Comparison of ENCODE assay signal across 23 mouse cellular contexts in the genomic region with DNA sequence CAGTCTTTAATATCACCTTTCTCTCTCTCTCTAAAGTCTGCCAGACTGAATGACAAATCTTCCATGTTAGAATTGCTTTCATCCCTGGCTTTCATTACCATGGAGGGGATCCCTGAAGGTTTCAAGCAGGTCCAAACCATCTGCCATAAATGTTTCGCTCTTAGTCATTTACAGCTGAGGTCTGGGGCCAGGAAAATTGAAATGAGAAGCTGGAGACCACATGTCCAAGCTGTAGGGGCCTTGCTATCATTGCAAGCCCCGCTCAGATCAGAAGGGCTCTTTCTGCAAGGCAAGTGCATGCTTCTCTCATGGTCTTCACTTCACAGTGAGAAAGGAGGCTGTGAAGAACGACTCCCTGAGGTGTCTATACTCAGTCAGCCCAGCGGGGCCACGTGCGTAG. TPM values are rescaled to one million over a fixed set of nuclear protein-coding genes. Genes with fewer than 3 reads are reported as not detected.
DNase-seq lines count a peak whose midpoint lies in the region; ATAC-seq and TF ChIP-seq lines count a peak whose summit lies in the region.
"Had no signal": no experiment of that assay in that cellular context is flagged by ENCODE, and none has a peak within 500 bp of the region (broad histone marks: within the 10 kb centered on the region; RNA-seq: fewer than 3 reads in every experiment).

No protein-coding gene starts in this region.

- no peak for TF ChIP-seq POLR2A in cerebellum, adult 2 months (IDR thresholded peaks at IDR 0.05; ENCODE audit: borderline replicate concordance, insufficient read depth, low read length)

- no peaks in the 10 kb centered on the region for H3K27me3 ChIP-seq in cerebellum, adult 2 months (ENCODE audit: control insufficient read depth, insufficient read depth, low read length)
- no peaks in the 10 kb centered on the region for H3K27me3 ChIP-seq in heart, embryonic 12.5 days (replicated peaks)
- H3K27me3 ChIP-seq in limb, embryonic 12.5 days, result no peaks in the 10 kb centered on the region
- H3K27me3 ChIP-seq in limb, embryonic 10.5 days (ENCODE audit: low read depth, poor library complexity, severe bottlenecking), result no peaks in the 10 kb centered on the region
- no peaks in the 10 kb centered on the region for H3K27me3 ChIP-seq in hindbrain, postnatal 0 days (ENCODE audit: insufficient read depth, low read length)
- H3K27me3 ChIP-seq in intestine, postnatal 0 days (replicated peaks; ENCODE audit: control insufficient read depth, insufficient read depth, low read length), result no peaks in the 10 kb centered on the region
- H3K27me3 ChIP-seq: forebrain, embryonic 15.5 days; heart, embryonic 15.5 days had no signal

- 47% methylated on average over 6 of the region's 6 CpGs for WGBS in cerebellum, adult 2 months
- 87% methylated on average over 6 of the region's 6 CpGs for WGBS in heart, embryonic 12.5 days
- WGBS in limb, embryonic 12.5 days, result 73% methylated on average over 6 of the region's 6 CpGs
- WGBS in limb, embryonic 10.5 days, result 86% methylated on average over 6 of the region's 6 CpGs
- WGBS in hindbrain, postnatal 0 days, result 71% methylated on average over 6 of the region's 6 CpGs
- 90% methylated on average over 6 of the region's 6 CpGs for WGBS in intestine, postnatal 0 days

- no peak for TF ChIP-seq CTCF in cerebellum, adult 2 months (IDR thresholded peaks at IDR 0.05; ENCODE audit: borderline replicate concordance, insufficient read depth, low read depth, low read length)
- TF ChIP-seq CTCF in hindbrain, postnatal 0 days (IDR thresholded peaks at IDR 0.05; ENCODE audit: low read depth), result no peak
- TF ChIP-seq CTCF in intestine, postnatal 0 days (IDR thresholded peaks at IDR 0.05; ENCODE audit: low read depth), result no peak

- DNase-seq in cerebellum, adult 2 months, result peak in 1 of 2 experiments; percentile 43
- DNase-seq in cerebellum, postnatal 4 days (ENCODE audit: low spot score in 2 of 2), result no peak
- peak; percentile 78 for DNase-seq in heart, adult 11 months
- DNase-seq in limb, embryonic 10.5 days (ENCODE audit: low spot score), result no peak
- DNase-seq in hindbrain, postnatal 0 days (ENCODE audit: low spot score), result peak; percentile 21
- DNase-seq: adrenal gland, adult 8-10 months; adrenal gland, postnatal 36 days; B cell, adult 2 months; cerebellum, adult 9-10 months; gastrocnemius, postnatal 36 days; heart, adult 18-20 months; heart, postnatal 14 days; kidney, adult 11 months had no signal

- peaks cover 25% of the 10 kb centered on the region for H3K36me3 ChIP-seq in heart, embryonic 12.5 days
- H3K36me3 ChIP-seq in limb, embryonic 12.5 days, result peaks cover 24% of the 10 kb centered on the region
- H3K36me3 ChIP-seq in limb, embryonic 10.5 days, result no peaks in the 10 kb centered on the region; the same call in 1 of the 2 replicates
- no peaks in the 10 kb centered on the region for H3K36me3 ChIP-seq in hindbrain, postnatal 0 days (ENCODE audit: insufficient read depth, low read length)
- peaks cover 10% of the 10 kb centered on the region; the same call in 1 of the 2 replicates for H3K36me3 ChIP-seq in intestine, postnatal 0 days (ENCODE audit: control insufficient read depth, insufficient read depth)
- H3K36me3 ChIP-seq: forebrain, embryonic 15.5 days had no signal

- peaks cover 8% of the 10 kb centered on the region for H3K4me1 ChIP-seq in cerebellum, adult 2 months (ENCODE audit: control insufficient read depth, insufficient read depth, low read length)
- H3K4me1 ChIP-seq in heart, embryonic 12.5 days (replicated peaks), result no peaks in the 10 kb centered on the region
- peaks cover 6% of the 10 kb centered on the region; the same call in 1 of the 2 replicates for H3K4me1 ChIP-seq in limb, embryonic 12.5 days (replicated peaks)
- H3K4me1 ChIP-seq in limb, embryonic 10.5 days, result 0 out of 2 replicates have a peak, but pooled peaks cover 3% of the 10 kb centered on the region
- H3K4me1 ChIP-seq in hindbrain, postnatal 0 days (ENCODE audit: insufficient read depth, low read length), result no peaks in the 10 kb centered on the region
- H3K4me1 ChIP-seq in intestine, postnatal 0 days (replicated peaks; ENCODE audit: control insufficient read depth, insufficient read depth, low read length), result no peaks in the 10 kb centered on the region
- H3K4me1 ChIP-seq: forebrain, embryonic 15.5 days; heart, embryonic 10.5 days; heart, embryonic 15.5 days had no signal

- no peak overlapping the region for H3K4me2 ChIP-seq in heart, embryonic 12.5 days
- no peak overlapping the region for H3K4me2 ChIP-seq in limb, embryonic 12.5 days
- no peak overlapping the region for H3K4me2 ChIP-seq in hindbrain, postnatal 0 days (ENCODE audit: low read depth, low read length)
- H3K4me2 ChIP-seq in intestine, postnatal 0 days (replicated peaks; ENCODE audit: low read depth), result no peak overlapping the region
- H3K4me2 ChIP-seq: forebrain, embryonic 15.5 days; heart, embryonic 15.5 days had no signal

- ATAC-seq in heart, embryonic 12.5 days (ENCODE audit: insufficient number of reproducible peaks, low FRiP score), result no peak
- ATAC-seq in limb, embryonic 12.5 days (ENCODE audit: insufficient number of reproducible peaks, insufficient read depth, low FRiP score, low TSS enrichment, low read depth), result no peak
- ATAC-seq in hindbrain, postnatal 0 days, result peak; percentile 51; the same call in 1 of the 2 replicates
- ATAC-seq in intestine, postnatal 0 days, result no peak
- ATAC-seq: CD4-positive, CD25-positive, alpha-beta regulatory T cell, adult 4 months; forebrain, embryonic 15.5 days; inflammation-experienced regulatory T-cells, adult 6 months had no signal

- no peak overlapping the region for H3K4me3 ChIP-seq in cerebellum, adult 2 months (replicated peaks; ENCODE audit: insufficient read depth, low read depth, low read length)
- H3K4me3 ChIP-seq in heart, embryonic 12.5 days, result no peak overlapping the region
- H3K4me3 ChIP-seq in limb, embryonic 12.5 days (replicated peaks), result no peak overlapping the region
- no peak overlapping the region for H3K4me3 ChIP-seq in limb, embryonic 10.5 days
- H3K4me3 ChIP-seq in hindbrain, postnatal 0 days (ENCODE audit: low read length), result no peak overlapping the region
- H3K4me3 ChIP-seq in intestine, postnatal 0 days (ENCODE audit: low read depth, low read length), result no peak overlapping the region
- H3K4me3 ChIP-seq: forebrain, embryonic 15.5 days; heart, embryonic 10.5 days; heart, embryonic 15.5 days had no signal

- H3K27ac ChIP-seq in cerebellum, adult 2 months (ENCODE audit: insufficient read depth, low read length), result peak overlapping the region; percentile 40; the same call in 1 of the 2 replicates
- no peak overlapping the region for H3K27ac ChIP-seq in heart, embryonic 12.5 days (ENCODE audit: poor library complexity, severe bottlenecking)
- H3K27ac ChIP-seq in limb, embryonic 12.5 days, result peak overlapping the region; percentile 30; the same call in 1 of the 2 replicates
- H3K27ac ChIP-seq in limb, embryonic 10.5 days, result no peak overlapping the region
- no peak overlapping the region for H3K27ac ChIP-seq in hindbrain, postnatal 0 days
- no peak overlapping the region for H3K27ac ChIP-seq in intestine, postnatal 0 days (ENCODE audit: low read depth, low read length)
- H3K27ac ChIP-seq: forebrain, embryonic 15.5 days; heart, embryonic 10.5 days; heart, embryonic 15.5 days had no signal

- no peak overlapping the region for H3K9ac ChIP-seq in heart, embryonic 12.5 days
- no peak overlapping the region for H3K9ac ChIP-seq in limb, embryonic 12.5 days (replicated peaks)
- H3K9ac ChIP-seq in hindbrain, postnatal 0 days (replicated peaks; ENCODE audit: low read length), result no peak overlapping the region
- no peak overlapping the region for H3K9ac ChIP-seq in intestine, postnatal 0 days (ENCODE audit: low read depth, low read length)
- H3K9ac ChIP-seq: forebrain, embryonic 15.5 days; heart, embryonic 15.5 days had no signal

- peaks cover 9% of the 10 kb centered on the region for H3K9me3 ChIP-seq in heart, embryonic 12.5 days (replicated peaks)
- 0 out of 2 replicates have a peak, but pooled peaks cover 7% of the 10 kb centered on the region for H3K9me3 ChIP-seq in limb, embryonic 12.5 days
- no peaks in the 10 kb centered on the region for H3K9me3 ChIP-seq in limb, embryonic 10.5 days (replicated peaks)
- no peaks in the 10 kb centered on the region for H3K9me3 ChIP-seq in hindbrain, postnatal 0 days (ENCODE audit: low read length)
- H3K9me3 ChIP-seq in intestine, postnatal 0 days (ENCODE audit: control insufficient read depth), result no peaks in the 10 kb centered on the region
- H3K9me3 ChIP-seq: forebrain, embryonic 15.5 days; G1E; heart, embryonic 10.5 days; heart, embryonic 15.5 days had no signal

RNA-seq across cellular contexts. Expression of gene Oit3, which starts 42.7 kb away (rescaled TPM):
- polyA plus RNA-seq in cerebellum, adult 2 months (2012; rRNA removed), result 0.13 and 0.14 TPM in 2 replicates
- 4.5 and 5.7 TPM in 2 replicates for polyA plus RNA-seq in heart, embryonic 12.5 days (2016; fragmentation: Nextera tagmentation; extraction: Ambion mirVana)
- polyA plus RNA-seq in limb, embryonic 12.5 days (2016; fragmentation: Nextera tagmentation; extraction: Ambion mirVana), result 0.95 and 1.5 TPM in 2 replicates
- polyA plus RNA-seq in limb, embryonic 10.5 days (2016; fragmentation: Nextera tagmentation; extraction: Ambion mirVana), result 0.84 and 0.88 TPM in 2 replicates
- not detected in 2 replicates for total RNA-seq in hindbrain, postnatal 0 days (2014; rRNA removed)
- polyA plus RNA-seq in hindbrain, postnatal 0 days (2015; fragmentation: Nextera tagmentation; extraction: Ambion mirVana), result 0.11 and 0.23 TPM in 2 replicates
- polyA plus RNA-seq in intestine, postnatal 0 days (2015; fragmentation: Nextera tagmentation; extraction: Ambion mirVana), result 0.31 and 0.54 TPM in 2 replicates
- total RNA-seq: gastrocnemius, adult 8-10 months; heart, adult 18-20 months had no signal
- polyA plus RNA-seq: G1E; inflammation-experienced regulatory T-cells, adult 6 months had no signal

Comparison
In these comparisons a context has a peak if more than half of its experiments do, and no peak if none do; other contexts are left out.
1. H3K27ac ChIP-seq: peak in cerebellum, adult 2 months (single experiment) and limb, embryonic 12.5 days (single experiment); none in heart, embryonic 12.5 days (single experiment), limb, embryonic 10.5 days (single experiment), hindbrain, postnatal 0 days (single experiment) and intestine, postnatal 0 days (single experiment).
2. DNase-seq: peak in heart, adult 11 months (single experiment) and hindbrain, postnatal 0 days (single experiment); none in cerebellum, postnatal 4 days (0 of 2) and limb, embryonic 10.5 days (single experiment).